Mouse (Mus musculus) liver, adult 2 months (tissue): ENCODE results near the gene Cerk. TPM values are rescaled to one million over a fixed set of nuclear protein-coding genes. Genes with fewer than 3 reads are reported as not detected.
A peak's percentile ranks its signal among the peaks of the same experiment; 100 is the strongest.

ENCODE experiments used
- DNase-seq: peaks from one replicate; pipeline ENCODE4 v3.0.0-alpha.2; 2011; ENCODE audit warnings: low read depth, low spot score; ENCODE audit errors: extremely low read depth
- H3K27ac ChIP-seq: fragments of 200-500 bp; replicated peaks from 2 replicates; pipeline ENCODE4 v1.5.1; 2012; ENCODE audit warnings: low read depth, mild to moderate bottlenecking, control low read depth, inconsistent platforms, low read length; ENCODE audit not compliant: insufficient read depth
- H3K27me3 ChIP-seq: fragments of 200-500 bp; 2 replicates; pipeline ENCODE4 v1.6.1; 2012; ENCODE audit warnings: mild to moderate bottlenecking, moderate library complexity, low read length, inconsistent platforms; ENCODE audit not compliant: control insufficient read depth, insufficient read depth
- H3K36me3 ChIP-seq: fragments of 200-500 bp; 2 replicates; pipeline ENCODE4 v1.6.1; 2012; ENCODE audit warnings: low read length, inconsistent platforms; ENCODE audit not compliant: control insufficient read depth, insufficient read depth
- H3K4me1 ChIP-seq: fragments of 200-500 bp; 2 replicates; pipeline ENCODE4 v1.6.1; 2011; ENCODE audit warnings: low read length; ENCODE audit not compliant: control insufficient read depth, insufficient read depth
- H3K4me3 ChIP-seq: fragments of 200-500 bp; 2 replicates; pipeline ENCODE4 v1.5.1; 2011; ENCODE audit warnings: low read depth, mild to moderate bottlenecking, control low read depth, low read length, moderate library complexity; ENCODE audit not compliant: insufficient read depth
- H3K79me2 ChIP-seq: fragments of 200-500 bp; 2 replicates; pipeline ENCODE4 v1.6.1; 2012; ENCODE audit warnings: inconsistent platforms, mild to moderate bottlenecking, low read length, moderate library complexity; ENCODE audit not compliant: control insufficient read depth, insufficient read depth
- H3K9ac ChIP-seq: fragments of 200-500 bp; 2 replicates; pipeline ENCODE4 v1.6.1; 2012; ENCODE audit warnings: low read depth, mild to moderate bottlenecking, control low read depth, inconsistent platforms, low read length
- CTCF ChIP-seq: fragments of 200-500 bp; IDR thresholded peaks from 2 replicates; pipeline ENCODE4 v1.5.1; 2011; ENCODE audit warnings: low read depth, low read length, control low read depth
- POLR2A ChIP-seq: fragments of 200-500 bp; IDR thresholded peaks from 2 replicates; pipeline ENCODE4 v1.6.1; 2011; ENCODE audit warnings: low read length, control low read depth; ENCODE audit not compliant: insufficient read depth; ENCODE audit errors: extremely low read depth
- WGBS: fragments of 180-500 bp; shearing (Covaris S2); methylation state at CpG from one replicate; pipeline ENCODE4 v1.1.7; 2018; 5-methylcytosine and 5-hydroxymethylcytosine counted together
- polyA plus RNA-seq: library from polyadenylated mRNA; depleted of rRNA; stranded (reverse); fragments of >200 nt; gene quantifications from 2 replicates; pipeline ENCODE4 v1.2.3, GENCODE M21; 2012
- total RNA-seq: library from RNA; depleted of rRNA; stranded (reverse); fragments of >200 nt; gene quantifications from 2 replicates; pipeline ENCODE4 v1.2.3, GENCODE M21; 2014

Cerk gene
- total and polyA plus RNA-seq, 2 experiments = 2.7 to 3.0 TPM

GRCm38 (mm10) chr15:86129036-86129435 is 56.9 kb downstream of the Cerk start:
- no peaks in the 10 kb centered on the region for H3K27me3 ChIP-seq

GRCm38 (mm10) chr15:86124359-86124758 is 61.6 kb downstream of the Cerk start:
- 38% methylated on average over 1 of the region's 1 CpGs for WGBS
- Histone ChIP-seq H3K9ac (no peak overlapping the region), H3K27ac (no peak overlapping the region), H3K4me1 (no peaks in the 10 kb centered on the region), H3K4me3 (no peak overlapping the region), H3K36me3 (no peaks in the 10 kb centered on the region), H3K79me2 (no peaks in the 10 kb centered on the region), H3K27me3 (no peaks in the 10 kb centered on the region)
- DNase-seq = peak; percentile 34
- TF ChIP-seq POLR2A (no peak), CTCF (peak; percentile 72)

More at GRCm38 (mm10) chr15:86129036-86129435, 56.9 kb downstream of the Cerk start:
- 90% methylated on average over 3 of the region's 3 CpGs for WGBS
- Histone ChIP-seq H3K36me3 (no peaks in the 10 kb centered on the region), H3K27ac (no peak overlapping the region), H3K4me3 (no peak overlapping the region), H3K9ac (no peak overlapping the region), H3K79me2 (no peaks in the 10 kb centered on the region), H3K4me1 (no peaks in the 10 kb centered on the region)
- TF ChIP-seq POLR2A (no peak), CTCF (no peak)
- DNase-seq = no peak

- DNase-seq = no peak
- Histone ChIP-seq H3K79me2 (no peaks in the 10 kb centered on the region), H3K4me1 (no peaks in the 10 kb centered on the region), H3K36me3 (no peaks in the 10 kb centered on the region), H3K4me3 (no peak overlapping the region), H3K27ac (no peak overlapping the region), H3K27me3 (no peaks in the 10 kb centered on the region), H3K9ac (no peak overlapping the region)
- 95% methylated on average over 4 of the region's 4 CpGs for WGBS
- TF ChIP-seq CTCF (no peak), POLR2A (no peak)
Observed at GRCm38 (mm10) chr15:86123409-86123808, 62.5 kb downstream of the Cerk start.

GRCm38 (mm10) chr15:86122261-86122949 is 63.5 kb downstream of the Cerk start:
- H3K36me3 ChIP-seq = no peaks in the 10 kb centered on the region
- no peak for TF ChIP-seq CTCF
- no peak for TF ChIP-seq POLR2A
- 79% methylated on average over 9 of the region's 9 CpGs for WGBS
- no peak overlapping the region for H3K4me3 ChIP-seq
- H3K4me1 ChIP-seq = no peaks in the 10 kb centered on the region; the same call in 1 of the 2 replicates
- no peaks in the 10 kb centered on the region for H3K79me2 ChIP-seq
- DNase-seq = peak; percentile 33
- H3K9ac ChIP-seq = no peak overlapping the region
- no peak overlapping the region for H3K27ac ChIP-seq
- H3K27me3 ChIP-seq = no peaks in the 10 kb centered on the region

GRCm38 (mm10) chr15:86119186-86119585 is 66.8 kb downstream of the Cerk start:
- Histone ChIP-seq H3K4me3 (no peak overlapping the region), H3K27me3 (no peaks in the 10 kb centered on the region), H3K27ac (no peak overlapping the region), H3K36me3 (no peaks in the 10 kb centered on the region), H3K4me1 (peaks cover 4% of the 10 kb centered on the region; the same call in 1 of the 2 replicates), H3K9ac (no peak overlapping the region), H3K79me2 (no peaks in the 10 kb centered on the region)
- no peak for TF ChIP-seq CTCF
- no peak for TF ChIP-seq POLR2A
- WGBS = 89% methylated on average over 7 of the region's 7 CpGs
- no peak for DNase-seq
